Mouse (Mus musculus): Measurements from ENCODE around the gene Rgl2. TPM values are rescaled to one million over a fixed set of nuclear protein-coding genes. Genes with fewer than 3 reads are reported as not detected.
"Not testable (repeated sequence)": the region's sequence is repeated elsewhere in the genome, so short reads cannot be mapped to it uniquely, and the experiment has no call there.

The Rgl2 gene
- 39.0 and 45.2 TPM in 2 replicates for polyA plus RNA-seq (2015; fragmentation: Nextera tagmentation; extraction: Ambion mirVana)

- Histone ChIP-seq H3K9me3 (ENCODE audit: low read length) (no peaks in the 10 kb centered on the region), H3K27ac (ENCODE audit: low read length) (peak within 1 kb of the TSS; percentile 95), H3K27me3 (replicated peaks; ENCODE audit: insufficient read depth, low read length) (no peaks in the 10 kb centered on the region), H3K4me3 (ENCODE audit: low read depth, low read length) (peak within 1 kb of the TSS; percentile 82), H3K4me1 (ENCODE audit: insufficient read depth, low read depth, low read length) (0 out of 2 replicates have a peak, but pooled peaks cover 5% of the 10 kb centered on the region), H3K9ac (replicated peaks; ENCODE audit: low read depth) (peak within 1 kb of the TSS; percentile 83), H3K36me3 (ENCODE audit: insufficient read depth, low read length) (peaks cover 23% of the 10 kb centered on the region), H3K4me2 (replicated peaks; ENCODE audit: low read depth, low read length) (peak within 1 kb of the TSS; percentile 100)
- TF ChIP-seq EP300 (IDR thresholded peaks at IDR 0.05): no peak
- peak; percentile 45 for TF ChIP-seq CTCF (IDR thresholded peaks at IDR 0.05)
- ATAC-seq (peak; percentile 87), DNase-seq (ENCODE audit: low spot score) (peak; percentile 92)
- WGBS: 1% methylated on average over 66 of the region's 80 CpGs
Observed at GRCm38 (mm10) chr17:33929371-33930279, at the start of gene Rgl2. Gene Rgl2 (plus strand): TSS chr17:33929543.

GRCm38 (mm10) chr17:33884320-33884719, 45.0 kb upstream of the Rgl2 start:
- H3K27me3 ChIP-seq (replicated peaks; ENCODE audit: insufficient read depth, low read length); H3K9me3 ChIP-seq (ENCODE audit: low read length); H3K9ac ChIP-seq (replicated peaks; ENCODE audit: low read depth); H3K27ac ChIP-seq (ENCODE audit: low read length); H3K4me1 ChIP-seq (ENCODE audit: insufficient read depth, low read depth, low read length); H3K4me3 ChIP-seq (ENCODE audit: low read depth, low read length); ATAC-seq; H3K36me3 ChIP-seq (ENCODE audit: insufficient read depth, low read length); H3K4me2 ChIP-seq (replicated peaks; ENCODE audit: low read depth, low read length); DNase-seq (ENCODE audit: low spot score): not testable (repeated sequence)
- WGBS: 93% methylated on average over 7 of the region's 11 CpGs

GRCm38 (mm10) chr17:33887802-33888201, 41.5 kb upstream of the Rgl2 start:
- not testable (repeated sequence) for H3K9ac ChIP-seq (replicated peaks; ENCODE audit: low read depth); ATAC-seq; H3K4me3 ChIP-seq (ENCODE audit: low read depth, low read length); H3K27me3 ChIP-seq (replicated peaks; ENCODE audit: insufficient read depth, low read length); H3K27ac ChIP-seq (ENCODE audit: low read length); H3K4me2 ChIP-seq (replicated peaks; ENCODE audit: low read depth, low read length); H3K36me3 ChIP-seq (ENCODE audit: insufficient read depth, low read length); DNase-seq (ENCODE audit: low spot score); H3K4me1 ChIP-seq (ENCODE audit: insufficient read depth, low read depth, low read length); H3K9me3 ChIP-seq (ENCODE audit: low read length)
- 20% methylated on average over 2 of the region's 2 CpGs for WGBS

GRCm38 (mm10) chr17:33888230-33888629, 41.1 kb upstream of the Rgl2 start:
- H3K9ac ChIP-seq (replicated peaks; ENCODE audit: low read depth); H3K4me3 ChIP-seq (ENCODE audit: low read depth, low read length); ATAC-seq; H3K4me1 ChIP-seq (ENCODE audit: insufficient read depth, low read depth, low read length); H3K36me3 ChIP-seq (ENCODE audit: insufficient read depth, low read length); H3K4me2 ChIP-seq (replicated peaks; ENCODE audit: low read depth, low read length); H3K9me3 ChIP-seq (ENCODE audit: low read length); H3K27ac ChIP-seq (ENCODE audit: low read length); H3K27me3 ChIP-seq (replicated peaks; ENCODE audit: insufficient read depth, low read length); DNase-seq (ENCODE audit: low spot score): not testable (repeated sequence)

- H3K27me3 ChIP-seq (replicated peaks; ENCODE audit: insufficient read depth, low read length); DNase-seq (ENCODE audit: low spot score); H3K36me3 ChIP-seq (ENCODE audit: insufficient read depth, low read length); H3K9ac ChIP-seq (replicated peaks; ENCODE audit: low read depth); H3K4me1 ChIP-seq (ENCODE audit: insufficient read depth, low read depth, low read length); H3K9me3 ChIP-seq (ENCODE audit: low read length); H3K27ac ChIP-seq (ENCODE audit: low read length); ATAC-seq: not testable (repeated sequence)
- H3K4me3 ChIP-seq (ENCODE audit: low read depth, low read length): peak overlapping the region; percentile 55
- 0% methylated on average over 22 of the region's 44 CpGs for WGBS
- peak overlapping the region; percentile 66 for H3K4me2 ChIP-seq (replicated peaks; ENCODE audit: low read depth, low read length)
Observed at GRCm38 (mm10) chr17:33889941-33890532, 39.3 kb upstream of the Rgl2 start.

GRCm38 (mm10) chr17:33890533-33891059, 38.7 kb upstream of the Rgl2 start, which contains the start of gene Kifc1:
Gene Kifc1 (minus strand): TSS chr17:33890661.
- under 1% methylated on average over 47 of the region's 49 CpGs for WGBS
- Histone ChIP-seq H3K27me3 (replicated peaks; ENCODE audit: insufficient read depth, low read length) (no peaks in the 10 kb centered on the region), H3K27ac (ENCODE audit: low read length) (no peak within 1 kb of the TSS), H3K36me3 (ENCODE audit: insufficient read depth, low read length) (no peaks in the 10 kb centered on the region), H3K4me3 (ENCODE audit: low read depth, low read length) (peak within 1 kb of the TSS; percentile 55), H3K4me2 (replicated peaks; ENCODE audit: low read depth, low read length) (peak within 1 kb of the TSS; percentile 66), H3K4me1 (ENCODE audit: insufficient read depth, low read depth, low read length) (no peaks in the 10 kb centered on the region), H3K9me3 (ENCODE audit: low read length) (no peaks in the 10 kb centered on the region), H3K9ac (replicated peaks; ENCODE audit: low read depth) (no peak within 1 kb of the TSS)
- peak; percentile 100 for ATAC-seq
- no peak for TF ChIP-seq EP300 (IDR thresholded peaks at IDR 0.05)
- peak; percentile 100 for TF ChIP-seq CTCF (IDR thresholded peaks at IDR 0.05)
- DNase-seq (ENCODE audit: low spot score): peak; percentile 100
